Mouse (Mus musculus) stomach, embryonic 15.5 days (tissue): ENCODE data around the gene Lin7a. TPM values are rescaled to one million over a fixed set of nuclear protein-coding genes. Genes with fewer than 3 reads are reported as not detected.

Experiments
- ATAC-seq: fragments of 200-750 bp; cut with Nextera tagmentation; 2 replicates; pipeline ENCODE4 v1.8.0; 2017; ENCODE audit warnings: low read depth, moderate number of reproducible peaks, moderate TSS enrichment; ENCODE audit not compliant: insufficient read depth, low FRiP score
- H3K27ac ChIP-seq: fragments of 300-500 bp; sonication (generic); 2 replicates; pipeline ENCODE4 v1.5.1; 2015; ENCODE audit warnings: mild to moderate bottlenecking, inconsistent platforms
- H3K27me3 ChIP-seq: fragments of 300-500 bp; sonication (generic); replicated peaks from 2 replicates; pipeline ENCODE4 v1.6.1; 2015; ENCODE audit warnings: inconsistent platforms
- H3K36me3 ChIP-seq: fragments of 300-500 bp; sonication (generic); 2 replicates; pipeline ENCODE4 v1.6.1; 2015; ENCODE audit warnings: inconsistent platforms
- H3K4me1 ChIP-seq: fragments of 300-500 bp; sonication (generic); 2 replicates; pipeline ENCODE4 v1.6.1; 2015; ENCODE audit warnings: inconsistent platforms
- H3K4me2 ChIP-seq: fragments of 300-500 bp; sonication (generic); 2 replicates; pipeline ENCODE4 v1.6.1; 2015; ENCODE audit warnings: mild to moderate bottlenecking, inconsistent platforms
- H3K4me3 ChIP-seq: fragments of 300-500 bp; sonication (generic); replicated peaks from 2 replicates; pipeline ENCODE4 v1.5.1; 2015; ENCODE audit warnings: inconsistent platforms
- H3K9ac ChIP-seq: fragments of 300-500 bp; sonication (generic); 2 replicates; pipeline ENCODE4 v1.6.1; 2015; ENCODE audit warnings: inconsistent platforms
- H3K9me3 ChIP-seq: fragments of 300-500 bp; sonication (generic); 2 replicates; pipeline ENCODE4 v1.6.1; 2016; ENCODE audit warnings: inconsistent platforms
- WGBS: fragments of 180-500 bp; shearing (Covaris S2); methylation state at CpG from one replicate; pipeline ENCODE4 v1.1.7; 2015; 5-methylcytosine and 5-hydroxymethylcytosine counted together
- polyA plus RNA-seq: library from polyadenylated mRNA; unstranded; fragments of >200 nt; fragmentation: Nextera tagmentation; extraction: Ambion mirVana; gene quantifications from 2 replicates; pipeline ENCODE4 v1.2.1, GENCODE M21; 2015

Gene Lin7a
- polyA plus RNA-seq, 1 experiment from 2014 or later: 3.8 TPM

DNA sequence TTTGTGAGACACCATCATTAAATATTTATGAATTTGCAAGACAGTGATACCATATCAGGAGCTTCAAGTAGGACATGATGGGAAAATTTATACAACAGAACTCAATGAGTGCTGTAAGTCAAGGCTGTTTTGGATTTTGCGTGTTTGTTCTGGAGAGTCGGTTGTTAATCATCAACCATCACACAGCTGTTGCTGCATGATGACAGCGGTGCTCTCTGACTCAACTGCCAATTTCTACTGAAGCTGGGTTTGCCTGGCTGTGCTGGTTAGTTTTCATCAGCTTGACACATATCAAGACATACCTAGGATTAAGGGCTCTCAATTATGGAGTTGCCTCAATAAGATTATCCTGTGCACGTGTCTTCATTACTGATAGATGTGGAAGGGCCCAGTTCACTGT lies 41.1 kb downstream of the Lin7a start:
- Histone ChIP-seq H3K27me3 (no peaks in the 10 kb centered on the region), H3K9ac (no peak overlapping the region), H3K4me3 (no peak overlapping the region), H3K9me3 (no peaks in the 10 kb centered on the region), H3K4me1 (no peaks in the 10 kb centered on the region), H3K4me2 (no peak overlapping the region), H3K36me3 (no peaks in the 10 kb centered on the region), H3K27ac (no peak overlapping the region)
- WGBS: 80% methylated on average over 4 of the region's 4 CpGs
- no peak; the same call in 1 of the 2 replicates for ATAC-seq

DNA sequence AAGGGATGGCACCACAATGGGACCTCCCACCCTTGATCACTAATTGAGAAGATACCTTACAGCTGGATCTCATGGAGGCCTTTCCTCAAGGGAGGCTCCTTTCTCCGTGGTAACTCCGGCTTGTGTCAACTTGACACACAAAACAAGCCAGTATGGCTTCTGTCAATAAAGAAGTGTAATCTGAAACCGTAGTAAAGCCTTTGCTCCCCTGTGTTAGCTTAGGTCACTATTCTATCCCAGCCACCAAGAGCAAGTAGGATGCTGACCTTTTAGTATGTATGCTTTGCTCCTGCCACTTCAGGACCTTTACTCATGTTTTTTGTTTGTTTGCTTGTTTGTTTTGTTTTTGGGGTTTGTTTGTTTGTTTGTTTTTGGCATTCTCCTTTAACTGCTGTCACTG lies 41.9 kb downstream of the Lin7a start:
- Histone ChIP-seq H3K4me2 (no peak overlapping the region), H3K36me3 (no peaks in the 10 kb centered on the region), H3K4me1 (no peaks in the 10 kb centered on the region), H3K9me3 (no peaks in the 10 kb centered on the region), H3K4me3 (no peak overlapping the region), H3K9ac (no peak overlapping the region), H3K27me3 (no peaks in the 10 kb centered on the region), H3K27ac (no peak overlapping the region)
- ATAC-seq: no peak
- 48% methylated on average over 3 of the region's 3 CpGs for WGBS

DNA sequence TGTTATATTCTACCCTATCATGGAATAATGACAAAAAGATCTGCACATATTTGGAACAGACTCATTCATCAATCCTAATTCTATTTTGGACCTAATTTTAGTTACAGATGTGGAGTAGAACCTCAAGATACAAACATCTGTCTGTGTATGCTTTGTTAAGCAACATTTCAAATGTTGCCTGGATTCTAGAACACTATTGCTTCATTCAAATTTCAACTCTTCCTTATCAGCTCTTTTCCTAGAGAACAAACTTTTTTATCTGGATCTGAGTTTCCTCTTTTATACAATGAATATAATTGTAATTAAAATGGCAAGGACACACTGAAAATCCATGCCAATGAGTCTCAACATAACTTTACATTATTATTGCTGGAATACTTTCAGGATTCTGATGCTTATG lies 43.8 kb downstream of the Lin7a start:
- Histone ChIP-seq H3K4me2 (no peak overlapping the region), H3K4me3 (no peak overlapping the region), H3K27me3 (no peaks in the 10 kb centered on the region), H3K9ac (no peak overlapping the region), H3K27ac (no peak overlapping the region), H3K36me3 (no peaks in the 10 kb centered on the region), H3K4me1 (no peaks in the 10 kb centered on the region), H3K9me3 (no peaks in the 10 kb centered on the region)
- no peak for ATAC-seq

DNA sequence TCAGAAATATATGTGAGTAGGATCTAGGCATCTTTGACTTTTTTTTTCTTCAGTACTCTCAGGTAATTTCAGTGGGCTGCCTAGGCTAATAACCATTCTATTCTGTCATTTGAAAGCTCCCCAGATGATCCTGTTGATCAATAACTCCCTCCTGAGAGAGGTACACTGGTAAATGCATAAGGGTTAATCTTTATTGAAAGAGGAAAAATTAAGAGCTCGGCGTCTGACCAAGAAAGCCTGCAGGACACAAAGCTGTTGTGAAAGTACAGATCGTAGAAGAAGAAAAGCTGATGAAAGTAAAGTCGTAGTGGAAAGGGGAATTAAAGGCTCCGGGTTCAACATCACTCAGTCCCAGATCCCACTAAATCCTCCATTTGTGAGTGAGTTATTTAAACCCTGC lies 44.2 kb downstream of the Lin7a start:
- Histone ChIP-seq H3K9me3 (no peaks in the 10 kb centered on the region), H3K36me3 (no peaks in the 10 kb centered on the region), H3K4me1 (no peaks in the 10 kb centered on the region), H3K27ac (no peak overlapping the region), H3K27me3 (no peaks in the 10 kb centered on the region), H3K4me2 (no peak overlapping the region), H3K9ac (no peak overlapping the region), H3K4me3 (no peak overlapping the region)
- ATAC-seq: no peak
- WGBS: 71% methylated on average over 5 of the region's 5 CpGs

DNA sequence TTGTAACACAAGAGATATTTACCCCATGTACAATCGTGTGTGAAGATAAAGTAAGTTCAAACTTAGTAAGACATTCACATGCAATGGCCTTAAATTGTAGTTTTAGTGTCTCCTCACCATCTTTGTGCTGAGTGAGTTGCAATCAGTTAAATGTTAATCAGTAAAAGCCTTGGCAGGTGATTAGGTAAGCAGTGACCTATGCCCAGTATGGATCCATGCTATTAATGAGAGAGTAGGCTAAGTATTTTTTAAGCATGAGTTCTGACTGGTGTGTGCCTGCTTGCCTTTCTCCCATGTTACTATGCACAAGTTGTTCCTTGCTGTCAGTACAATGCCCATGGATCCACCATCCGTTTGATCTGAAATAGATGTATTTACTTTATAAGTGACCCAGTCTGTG lies 44.6 kb downstream of the Lin7a start:
- no peaks in the 10 kb centered on the region for H3K4me1 ChIP-seq
- H3K4me3 ChIP-seq: no peak overlapping the region
- no peaks in the 10 kb centered on the region for H3K9me3 ChIP-seq
- 68% methylated on average over 2 of the region's 2 CpGs for WGBS
- no peak overlapping the region for H3K27ac ChIP-seq
- no peaks in the 10 kb centered on the region for H3K27me3 ChIP-seq
- ATAC-seq: no peak
- no peaks in the 10 kb centered on the region for H3K36me3 ChIP-seq
- no peak overlapping the region for H3K9ac ChIP-seq
- H3K4me2 ChIP-seq: no peak overlapping the region

DNA sequence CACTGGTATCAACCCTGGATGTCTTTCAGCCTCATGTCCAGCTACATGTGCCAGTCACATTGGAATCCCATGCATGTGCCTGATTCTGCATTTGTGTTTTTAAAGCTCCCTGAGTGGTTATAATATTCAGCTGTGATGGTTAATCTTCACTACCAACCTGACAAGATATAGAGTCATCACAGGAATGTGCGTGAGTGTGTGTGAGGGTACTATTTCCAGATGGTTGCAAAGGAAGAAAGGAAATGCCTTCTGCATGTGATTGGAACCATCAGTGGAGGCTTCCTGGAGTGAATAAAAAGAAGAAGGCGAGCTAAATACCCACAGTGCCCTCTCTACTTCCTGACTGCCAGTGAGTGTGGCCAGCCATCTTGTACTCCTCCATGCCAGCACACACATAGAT lies 48.2 kb downstream of the Lin7a start:
- Histone ChIP-seq H3K4me3 (no peak overlapping the region), H3K4me2 (no peak overlapping the region), H3K27me3 (no peaks in the 10 kb centered on the region), H3K36me3 (no peaks in the 10 kb centered on the region), H3K27ac (no peak overlapping the region), H3K9me3 (no peaks in the 10 kb centered on the region), H3K4me1 (no peaks in the 10 kb centered on the region), H3K9ac (no peak overlapping the region)
- ATAC-seq: no peak
- 86% methylated on average over 2 of the region's 2 CpGs for WGBS

DNA sequence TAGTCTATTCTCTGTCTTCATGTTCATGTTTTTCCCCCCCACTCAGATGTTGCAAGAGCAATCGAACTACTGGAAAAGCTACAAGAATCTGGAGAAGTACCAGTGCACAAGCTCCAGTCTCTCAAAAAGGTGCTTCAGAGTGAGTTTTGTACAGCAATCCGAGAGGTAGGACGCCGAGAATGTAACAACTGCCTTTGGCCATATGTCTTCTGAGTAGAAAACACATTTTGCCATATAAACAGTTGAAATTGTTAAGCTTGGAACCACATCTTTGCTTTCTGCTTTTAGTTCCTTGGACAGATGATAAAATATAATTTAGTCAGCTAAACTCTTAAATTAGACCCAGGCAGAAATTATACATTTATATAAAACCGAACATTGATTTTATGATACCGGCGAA lies 52.4 kb downstream of the Lin7a start:
- 91% methylated on average over 7 of the region's 7 CpGs for WGBS
- ATAC-seq: no peak

DNA sequence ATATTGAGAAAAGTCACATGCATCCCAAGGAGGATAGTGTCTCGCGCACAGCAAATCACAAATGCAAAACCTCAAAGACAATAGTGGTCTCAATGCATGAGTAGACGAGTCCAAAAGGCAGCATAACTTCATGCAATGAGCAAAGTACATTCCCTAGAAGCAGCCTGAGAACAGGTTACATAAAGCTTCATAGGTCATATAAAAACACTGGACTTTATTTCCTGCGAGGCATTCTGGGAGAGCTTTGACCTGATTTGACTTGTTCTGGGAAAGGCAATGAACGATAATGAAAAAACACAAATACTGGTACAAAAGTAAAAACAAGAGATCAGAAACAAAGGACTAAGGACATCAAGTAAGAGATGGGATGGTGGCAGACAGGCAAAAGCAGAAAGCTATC lies 54.1 kb downstream of the Lin7a start:
- Histone ChIP-seq H3K9me3 (no peaks in the 10 kb centered on the region), H3K4me3 (no peak overlapping the region), H3K36me3 (no peaks in the 10 kb centered on the region), H3K9ac (no peak overlapping the region), H3K27ac (no peak overlapping the region), H3K27me3 (no peaks in the 10 kb centered on the region), H3K4me1 (no peaks in the 10 kb centered on the region), H3K4me2 (no peak overlapping the region)
- no peak for ATAC-seq
- WGBS: 88% methylated on average over 5 of the region's 5 CpGs

More for the DNA sequence above, 52.4 kb downstream of the Lin7a start:
- no peaks in the 10 kb centered on the region for H3K27me3 ChIP-seq
- H3K4me1 ChIP-seq: no peaks in the 10 kb centered on the region
- no peak overlapping the region for H3K9ac ChIP-seq
- H3K4me3 ChIP-seq: no peak overlapping the region
- no peaks in the 10 kb centered on the region for H3K36me3 ChIP-seq
- H3K27ac ChIP-seq: no peak overlapping the region
- H3K4me2 ChIP-seq: no peak overlapping the region
- no peaks in the 10 kb centered on the region for H3K9me3 ChIP-seq

DNA sequence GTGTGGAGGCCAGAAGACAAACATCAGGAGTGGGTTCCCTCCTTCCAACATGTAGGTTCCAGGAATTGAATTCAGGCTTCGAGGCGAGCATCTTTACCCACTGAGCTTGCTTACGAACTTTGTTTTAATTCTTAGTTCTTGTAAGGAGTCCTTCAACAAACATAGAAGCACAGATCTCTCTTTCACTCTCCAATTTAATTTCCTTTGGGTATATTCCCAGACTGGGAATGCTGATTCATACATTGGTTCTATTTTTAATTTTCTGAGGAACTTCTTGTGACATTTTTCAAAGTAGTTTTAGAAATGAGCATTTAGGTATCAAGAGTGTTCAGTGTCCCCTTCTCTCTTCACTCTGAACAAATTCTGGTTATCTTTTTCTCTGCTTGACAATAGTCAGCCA lies 68.0 kb downstream of the Lin7a start:
- no peaks in the 10 kb centered on the region for H3K4me1 ChIP-seq
- 90% methylated on average over 3 of the region's 3 CpGs for WGBS
- no peak overlapping the region for H3K27ac ChIP-seq
- H3K9ac ChIP-seq: no peak overlapping the region
- H3K9me3 ChIP-seq: no peaks in the 10 kb centered on the region
- H3K36me3 ChIP-seq: no peaks in the 10 kb centered on the region
- H3K4me3 ChIP-seq: no peak overlapping the region
- no peaks in the 10 kb centered on the region for H3K27me3 ChIP-seq
- no peak overlapping the region for H3K4me2 ChIP-seq
- no peak for ATAC-seq

DNA sequence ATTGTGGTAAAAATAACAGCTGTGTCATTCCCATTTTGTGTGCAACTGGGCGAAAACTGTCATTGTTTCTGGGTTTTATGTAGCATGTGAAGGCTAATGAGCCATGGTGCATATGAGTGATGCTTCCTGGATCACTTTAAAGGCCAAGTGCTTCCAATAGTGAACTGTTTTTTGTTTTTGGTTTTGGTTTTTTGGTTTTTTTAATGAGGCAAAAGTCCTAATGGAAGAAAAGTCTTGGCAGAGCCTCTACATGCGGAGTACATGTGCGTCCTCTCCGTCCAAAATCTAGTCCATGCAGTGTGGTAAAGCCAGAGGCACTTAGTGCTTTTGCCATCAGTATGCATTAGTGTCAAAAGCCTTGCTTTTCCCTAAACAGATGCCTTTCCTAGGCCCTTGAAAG lies 69.7 kb downstream of the Lin7a start:
- H3K36me3 ChIP-seq: no peaks in the 10 kb centered on the region
- no peaks in the 10 kb centered on the region for H3K9me3 ChIP-seq
- no peak overlapping the region for H3K4me2 ChIP-seq
- no peak overlapping the region for H3K9ac ChIP-seq
- ATAC-seq: no peak
- H3K27me3 ChIP-seq: no peaks in the 10 kb centered on the region
- H3K27ac ChIP-seq: no peak overlapping the region
- H3K4me1 ChIP-seq: no peaks in the 10 kb centered on the region
- WGBS: 74% methylated on average over 4 of the region's 4 CpGs
- no peak overlapping the region for H3K4me3 ChIP-seq

DNA sequence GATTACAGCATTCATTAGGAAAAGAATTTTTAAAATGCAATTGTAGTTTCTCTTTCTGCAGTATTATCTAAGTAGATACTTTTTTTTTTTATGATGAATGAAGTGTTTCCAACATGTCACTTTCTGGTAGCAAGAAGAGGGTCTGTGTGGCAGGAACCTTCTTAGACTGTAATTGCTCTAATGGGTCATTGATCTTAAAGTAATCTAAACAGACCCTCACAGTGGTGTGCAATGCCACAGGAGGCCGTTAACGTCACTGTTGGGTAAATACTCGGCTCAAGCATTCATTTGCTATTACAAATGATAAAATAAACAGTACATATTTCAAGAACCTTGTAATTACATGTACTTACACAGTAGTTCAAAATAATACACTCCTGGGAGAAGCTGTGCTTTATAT lies 72.7 kb downstream of the Lin7a start:
- H3K27ac ChIP-seq: no peak overlapping the region
- 28% methylated on average over 3 of the region's 3 CpGs for WGBS
- no peaks in the 10 kb centered on the region for H3K9me3 ChIP-seq
- H3K4me1 ChIP-seq: no peaks in the 10 kb centered on the region
- H3K4me3 ChIP-seq: no peak overlapping the region
- no peak overlapping the region for H3K4me2 ChIP-seq
- H3K9ac ChIP-seq: no peak overlapping the region
- no peaks in the 10 kb centered on the region for H3K36me3 ChIP-seq
- no peaks in the 10 kb centered on the region for H3K27me3 ChIP-seq
- no peak for ATAC-seq

DNA sequence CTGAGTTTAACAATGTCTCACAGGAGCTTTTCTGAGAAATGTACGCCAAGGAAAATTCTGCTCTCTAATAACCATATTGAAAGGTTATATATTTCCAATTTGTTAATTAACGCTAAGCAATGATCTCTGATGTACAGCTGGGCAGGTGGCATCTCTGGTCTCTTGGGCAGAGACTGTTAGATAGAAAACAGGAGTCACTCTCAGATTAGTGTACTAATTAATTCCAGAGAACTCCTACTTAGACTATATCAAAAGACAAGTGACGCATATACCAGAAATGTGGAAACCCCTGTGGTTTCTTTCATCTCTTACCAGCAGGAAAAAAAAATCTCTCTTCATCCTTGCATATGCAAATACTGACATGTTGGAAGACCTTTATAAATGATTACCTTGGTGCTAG lies 76.4 kb downstream of the Lin7a start:
- no peaks in the 10 kb centered on the region for H3K36me3 ChIP-seq
- no peak overlapping the region for H3K9ac ChIP-seq
- H3K27ac ChIP-seq: no peak overlapping the region
- H3K4me1 ChIP-seq: no peaks in the 10 kb centered on the region
- no peak for ATAC-seq
- H3K9me3 ChIP-seq: no peaks in the 10 kb centered on the region
- H3K27me3 ChIP-seq: no peaks in the 10 kb centered on the region
- H3K4me2 ChIP-seq: no peak overlapping the region
- H3K4me3 ChIP-seq: no peak overlapping the region
- WGBS: 84% methylated on average over 3 of the region's 3 CpGs

DNA sequence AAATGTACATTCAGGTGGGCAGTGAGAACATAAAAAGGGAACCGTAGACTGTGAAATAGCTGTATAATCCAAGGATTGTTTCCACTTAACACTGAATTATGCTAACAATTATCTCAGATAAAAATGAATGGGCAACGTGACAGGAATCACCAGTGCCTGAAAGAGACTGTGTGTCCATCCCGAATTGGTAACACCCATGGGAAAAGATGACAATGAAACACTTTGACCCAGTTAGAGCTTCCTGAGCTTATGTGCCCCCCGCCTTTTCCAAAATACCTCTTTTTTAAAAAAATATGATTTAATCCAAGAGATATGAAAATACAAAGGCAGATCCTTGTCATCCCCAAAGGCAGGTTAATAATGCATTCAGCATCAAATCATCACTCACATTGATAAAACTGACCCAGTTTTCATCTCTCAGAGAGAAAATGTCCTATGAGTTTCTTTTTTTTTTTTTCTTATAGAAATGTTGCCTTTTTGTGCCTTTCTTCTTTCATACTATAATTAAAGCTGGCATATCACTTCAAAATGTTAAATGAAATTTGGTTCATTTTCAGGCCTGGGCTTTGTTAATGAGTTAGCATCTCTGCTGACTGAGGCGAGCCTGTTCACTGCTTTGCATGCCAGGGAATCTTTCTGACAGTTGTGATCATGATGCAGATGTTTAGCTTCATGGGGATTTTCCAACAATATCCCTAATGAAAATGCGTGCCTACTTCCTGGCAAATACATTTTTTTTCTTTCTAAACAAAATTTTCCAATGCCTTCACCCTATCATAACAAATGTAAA lies 80.4 kb downstream of the Lin7a start:
- Histone ChIP-seq H3K9me3 (no peaks in the 10 kb centered on the region), H3K4me3 (no peak overlapping the region), H3K4me1 (no peaks in the 10 kb centered on the region), H3K27ac (no peak overlapping the region), H3K36me3 (no peaks in the 10 kb centered on the region), H3K9ac (no peak overlapping the region), H3K4me2 (no peak overlapping the region), H3K27me3 (no peaks in the 10 kb centered on the region)
- WGBS: 65% methylated on average over 6 of the region's 6 CpGs
- ATAC-seq: no peak
